In genomic region chr11:77096581-77096980, GRCm38 (mm10) we compare ENCODE assay signal across 20 mouse cellular contexts. TPM values are rescaled to one million over a fixed set of nuclear protein-coding genes. Genes with fewer than 3 reads are reported as not detected.
DNase-seq lines count a peak whose midpoint lies in the region; TF ChIP-seq lines count a peak whose summit lies in the region.
"Had no signal": no experiment of that assay in that cellular context is flagged by ENCODE, and none has a peak within 500 bp of the region (broad histone marks: within the 10 kb centered on the region; RNA-seq: fewer than 3 reads in every experiment).

No protein-coding gene starts in this region.

- no peaks in the 10 kb centered on the region for H3K36me3 ChIP-seq in kidney, adult 2 months (ENCODE audit: control insufficient read depth, insufficient read depth, low read length)
- H3K36me3 ChIP-seq: limb, embryonic 15.5 days; midbrain, embryonic 10.5 days had no signal

- intact Hi-C loops in gastrocnemius, adult 2 months (cut with DNase I): loop anchor here (10.0 kb wide), 1 partner anchor 368 kb away; the partner anchor contains the start of gene Coro6

- no peak for TF ChIP-seq POLR2A in kidney, adult 2 months (IDR thresholded peaks at IDR 0.05; ENCODE audit: low read depth, low read length)

- no peaks in the 10 kb centered on the region for H3K27me3 ChIP-seq in kidney, adult 2 months (replicated peaks; ENCODE audit: control insufficient read depth, insufficient read depth, low read length)
- H3K27me3 ChIP-seq: limb, embryonic 15.5 days had no signal

- no peak for TF ChIP-seq CTCF in gastrocnemius, adult 2 months (IDR thresholded peaks at IDR 0.05)
- TF ChIP-seq CTCF in kidney, adult 2 months (conservative IDR thresholded peaks at IDR 0.05; ENCODE audit: insufficient read depth, insufficient read length, low read depth, low read length): no peak

- DNase-seq in gastrocnemius, adult 2 months: no peak
- no peak for DNase-seq in gastrocnemius, adult 8-10 months (ENCODE audit: low spot score in 2 of 2)
- DNase-seq in kidney, postnatal 14 days: peak; percentile 24
- DNase-seq in kidney, adult 2 months: no peak
- peak; percentile 29 for DNase-seq in lung, postnatal 14 days
- no peak for DNase-seq in lung, adult 18-20 months
- DNase-seq in thymus, postnatal 4 days: no peak
- DNase-seq: adrenal gland, postnatal 14 days; cerebellum, adult 8-10 months; cerebellum, postnatal 36 days; embryo, embryonic 11 days; gastrocnemius, postnatal 36 days; left cerebral cortex, postnatal 4 days; thymus, adult 2 months had no signal

- H3K4me1 ChIP-seq in kidney, adult 2 months (ENCODE audit: control insufficient read depth, insufficient read depth, low read length): no peaks in the 10 kb centered on the region; the same call in 1 of the 2 replicates

- 0 out of 2 replicates have a peak overlapping the region, but pooled peaks have one; percentile 2 for H3K27ac ChIP-seq in gastrocnemius, adult 2 months
- no peak overlapping the region for H3K27ac ChIP-seq in kidney, adult 2 months (ENCODE audit: insufficient read depth, low read depth, low read length)
- H3K27ac ChIP-seq: hindbrain, postnatal 0 days; limb, embryonic 15.5 days; liver, embryonic 14.5 days; macrophage; midbrain, embryonic 10.5 days; stomach, postnatal 0 days had no signal

- H3K4me3 ChIP-seq in gastrocnemius, adult 2 months: no peak overlapping the region
- no peak overlapping the region for H3K4me3 ChIP-seq in kidney, adult 2 months (ENCODE audit: insufficient read depth, low read depth, low read length)
- H3K4me3 ChIP-seq: limb, embryonic 15.5 days; midbrain, embryonic 10.5 days had no signal

- 65% methylated on average over 3 of the region's 3 CpGs for WGBS in kidney, adult 2 months

RNA-seq across cellular contexts. Expression of gene Nsrp1, which starts 18.3 kb away (rescaled TPM):
- total RNA-seq in gastrocnemius, adult 2 months (2021): 10 to 100 TPM; 11.8 to 11.9 TPM
- total RNA-seq in gastrocnemius, adult 8-10 months (2022): 10 to 100 TPM; 11.8 to 15.0 (median 12.1) TPM
- 1.3 and 1.8 TPM in 2 replicates for polyA plus RNA-seq in kidney, adult 2 months (2012; rRNA removed)

Comparison
In these comparisons a context has a peak if more than half of its experiments do, and no peak if none do; other contexts are left out.
1. DNase-seq: peak in kidney, postnatal 14 days (single experiment) and lung, postnatal 14 days (single experiment); none in gastrocnemius, adult 2 months (single experiment), gastrocnemius, adult 8-10 months (0 of 2), kidney, adult 2 months (single experiment), lung, adult 18-20 months (0 of 2) and thymus, postnatal 4 days (single experiment).